Mouse (Mus musculus) 3T3-L1 (cell line): ENCODE measurements around the gene Olfr146.

Source experiments
- DNase-seq: peaks from one replicate; pipeline ENCODE4 v3.0.0-alpha.2; 2015; ENCODE audit warnings: low read depth, low spot score

Gene Olfr146

DNA sequence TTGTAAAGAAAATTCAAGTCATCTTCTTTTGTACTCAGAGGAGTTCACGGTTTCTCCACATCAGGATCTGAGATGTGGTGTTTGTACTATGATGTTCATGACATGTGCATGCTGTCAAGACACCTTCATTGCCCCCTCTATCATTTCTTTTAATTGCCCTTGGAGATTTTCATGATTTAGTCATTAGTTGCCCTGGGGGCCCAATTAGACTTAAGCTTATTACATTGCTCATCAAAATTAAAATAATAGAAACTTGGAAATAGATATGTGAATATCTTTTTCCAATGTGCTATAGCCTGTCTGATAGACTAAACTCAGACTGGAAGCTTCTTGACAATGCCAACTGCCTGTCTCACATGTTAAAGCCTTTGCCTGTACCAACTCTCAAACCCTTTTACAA, at the start of gene Olfr146:
Olfr146 (minus strand) TSS at position 101 of the 400 bp plus-strand sequence.
- no peak for DNase-seq

DNA sequence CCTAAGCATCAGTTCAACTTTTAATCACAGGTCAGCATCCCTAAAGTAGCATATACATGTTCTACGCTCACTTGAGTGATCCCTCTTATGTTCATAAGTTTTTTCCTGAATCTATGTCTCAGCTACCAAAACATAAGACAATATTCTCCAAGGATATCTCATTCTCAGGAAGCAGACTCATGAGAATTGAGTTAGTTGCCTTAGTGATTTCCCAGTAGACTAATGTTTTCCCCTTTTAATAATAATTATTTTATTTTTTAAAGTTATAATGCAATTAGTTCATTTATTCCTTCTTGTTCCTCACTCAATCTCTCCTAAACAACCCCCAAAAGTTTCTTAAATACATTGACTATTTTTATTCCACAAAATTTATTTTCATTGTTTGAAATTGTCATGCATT, 41.7 kb upstream of the Olfr146 start, which contains the start of gene Olfr937:
Olfr937 (minus strand) TSS at position 101 of the 400 bp plus-strand sequence.
- DNase-seq: no peak

DNA sequence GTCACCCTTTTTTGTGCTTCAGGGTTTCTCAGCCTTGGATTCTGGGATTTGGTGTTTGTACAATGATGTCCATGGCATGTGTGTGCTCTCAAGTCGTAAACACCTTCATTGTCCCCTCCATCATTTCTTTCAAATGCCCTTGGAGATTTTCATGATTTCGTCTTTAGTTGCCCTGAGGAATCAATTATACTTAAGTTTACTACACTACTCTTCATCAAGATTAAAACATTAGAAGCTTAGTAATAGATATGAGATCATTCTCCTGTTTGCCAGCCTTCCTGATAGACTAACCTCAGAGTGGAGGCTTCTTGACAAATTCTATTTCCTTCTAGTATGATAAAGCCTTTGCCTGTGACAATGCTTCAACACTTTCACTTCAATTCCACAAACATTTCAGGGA, 23.6 kb downstream of the Olfr146 start, which contains the start of gene Olfr935:
Olfr935 (minus strand) TSS at position 101 of the 400 bp plus-strand sequence.
- DNase-seq: no peak

DNA sequence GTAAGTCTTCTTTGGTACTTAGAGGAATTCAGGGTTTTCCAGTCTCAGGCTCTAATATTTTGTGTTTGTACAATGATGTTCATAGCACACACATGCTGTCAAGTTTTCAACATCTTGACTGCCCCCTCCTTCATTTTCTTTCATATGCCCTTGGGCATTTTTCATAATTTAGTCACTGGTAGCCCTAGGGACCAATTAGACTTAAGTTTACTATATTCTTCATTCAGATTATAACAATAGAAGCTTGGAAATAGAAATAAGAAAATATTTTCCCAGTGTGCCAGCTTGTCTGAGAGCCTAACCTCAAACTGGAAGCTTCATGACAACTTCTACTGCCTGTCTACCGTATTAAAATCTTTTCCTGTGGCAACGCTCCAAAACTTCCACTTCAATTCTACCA, 35.0 kb downstream of the Olfr146 start, which contains the start of gene Olfr934:
Olfr934 (minus strand) TSS at position 101 of the 400 bp plus-strand sequence.
- no peak for DNase-seq

DNA sequence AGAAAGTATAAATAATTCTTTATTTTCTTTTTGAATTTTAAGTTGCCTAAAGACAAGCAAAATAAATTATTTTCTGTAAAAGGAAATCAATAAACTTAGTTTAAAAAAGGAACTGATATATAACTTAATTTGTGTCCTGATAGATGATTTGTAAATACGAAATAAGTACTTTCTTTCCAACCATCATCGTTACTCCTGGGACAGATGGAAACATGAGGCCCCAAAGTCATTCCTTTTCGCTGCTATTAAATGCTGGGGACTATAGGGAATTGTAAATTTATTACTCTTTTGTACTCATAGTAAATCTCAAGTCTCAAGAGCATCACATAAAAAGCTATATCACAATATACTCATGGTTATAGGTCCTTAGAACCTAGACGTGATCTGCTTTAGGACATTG, 51.2 kb downstream of the Olfr146 start, which contains the start of gene Olfr933:
Olfr933 (plus strand) TSS at position 301 of the 400 bp plus-strand sequence.
- DNase-seq: no peak
